Mouse (Mus musculus) Patski (cell line): ENCODE measurements around the gene E2f8. TPM values are rescaled to one million over a fixed set of nuclear protein-coding genes. Genes with fewer than 3 reads are reported as not detected.

Source experiments
- ATAC-seq: fragments of 100-300 bp; one replicate; pipeline ENCODE4 v1.8.0; 2021
- CTCF ChIA-PET: fragments of 350-600 bp; sonication (Branson Sonifier 250); formaldehyde crosslinking; loops from one replicate; lab custom pipeline; 2022; ENCODE audit warnings: inconsistent platforms; lab: Charles Lee
- POLR2A ChIA-PET: fragments of 350-600 bp; sonication (Branson Sonifier 250); formaldehyde crosslinking; loops from one replicate; lab custom pipeline; 2022; ENCODE audit warnings: antibody characterized with exemption, inconsistent platforms; lab: Charles Lee
- DNase-seq: peaks from one replicate; pipeline ENCODE4 v3.0.0-alpha.2; 2011; ENCODE audit warnings: low read depth, low spot score
- H3K27me3 ChIP-seq: fragments of 371-371 bp; one replicate; pipeline ENCODE4 v1.5.1; 2021
- CTCF ChIP-seq: fragments of 100-300 bp; IDR thresholded peaks from one replicate; pipeline ENCODE4 v1.5.1; 2021
- in situ Hi-C: fragments of 300-500 bp; cut with MboI; formaldehyde crosslinking; loops from 3 replicates; pipeline ENCODE4 v1.11.1; 2018; ENCODE audit warnings: low pct_unique_long_range_greater_than_20kb, mixed read lengths
- polyA plus RNA-seq: library from polyadenylated mRNA; unstranded; gene quantifications from one replicate; pipeline ENCODE4 v1.2.3, GENCODE M21; 2021

The E2f8 gene
- polyA plus RNA-seq, 1 experiment from 2014 or later: 8.7 TPM

GRCm38 (mm10) chr7:48843541-48843940, 37.9 kb downstream of the E2f8 start:
- H3K27me3 ChIP-seq: no peaks in the 10 kb centered on the region
- ATAC-seq (no peak), DNase-seq (no peak)
- no peak for TF ChIP-seq CTCF
- in situ Hi-C loops: no loop called here
- POLR2A ChIA-PET: no interaction called here
- CTCF ChIA-PET: interaction anchor here (1.0 kb wide), 1 partner anchor 9 kb away, joined by 3 read pairs; no protein-coding TSS in a partner anchor

GRCm38 (mm10) chr7:48842353-48842752, 39.0 kb downstream of the E2f8 start:
- ATAC-seq: no peak
- in situ Hi-C loops: no loop called here
- H3K27me3 ChIP-seq: no peaks in the 10 kb centered on the region
- CTCF ChIA-PET: no interaction called here
- TF ChIP-seq CTCF: no peak
- POLR2A ChIA-PET: no interaction called here
- DNase-seq: no peak

DNA sequence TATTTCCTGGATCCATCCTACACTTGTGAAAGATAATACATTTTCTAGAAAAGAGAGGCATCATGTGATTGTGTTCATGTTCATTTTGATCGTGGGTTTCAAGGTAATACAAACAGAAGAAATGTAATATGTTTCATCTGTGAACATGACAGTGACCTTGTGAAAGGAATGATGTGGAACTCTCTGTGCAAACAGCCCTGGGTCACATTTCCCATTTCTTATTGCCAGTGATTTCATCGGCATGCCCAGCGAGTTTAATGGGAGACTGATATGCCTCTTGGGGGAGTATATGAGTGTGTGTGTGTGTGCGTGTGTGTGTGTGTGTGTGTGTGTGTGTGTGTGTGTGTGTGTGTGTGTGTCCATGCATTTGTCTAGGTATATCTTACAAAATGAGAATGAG, 39.9 kb downstream of the E2f8 start:
- no peak for TF ChIP-seq CTCF
- H3K27me3 ChIP-seq: no peaks in the 10 kb centered on the region
- no peak for DNase-seq
- ATAC-seq: no peak
- POLR2A ChIA-PET: no interaction called here
- CTCF ChIA-PET: no interaction called here
- in situ Hi-C loops: no loop called here

GRCm38 (mm10) chr7:48840545-48840944, 40.9 kb downstream of the E2f8 start:
- in situ Hi-C loops: no loop called here
- no peak for DNase-seq
- no peak for TF ChIP-seq CTCF
- POLR2A ChIA-PET: no interaction called here
- CTCF ChIA-PET: interaction anchor here (1.1 to 1.7 kb wide), 3 partner anchors 11 to 12 kb away, joined by 3 read pairs; no protein-coding TSS in a partner anchor
- no peak for ATAC-seq
- H3K27me3 ChIP-seq: no peaks in the 10 kb centered on the region

- in situ Hi-C loops: no loop called here
- CTCF ChIA-PET: interaction anchor here (1.0 to 1.3 kb wide), 3 partner anchors 10 to 88 kb away, joined by 3 to 6 read pairs (median 3); no protein-coding TSS in a partner anchor
- DNase-seq (no peak), ATAC-seq (no peak)
- POLR2A ChIA-PET: no interaction called here
- no peaks in the 10 kb centered on the region for H3K27me3 ChIP-seq
- no peak for TF ChIP-seq CTCF
Measured at GRCm38 (mm10) chr7:48838434-48838833, 43.0 kb downstream of the E2f8 start.

GRCm38 (mm10) chr7:48836949-48837348, 44.4 kb downstream of the E2f8 start:
- no peak for TF ChIP-seq CTCF
- in situ Hi-C loops: no loop called here
- H3K27me3 ChIP-seq: no peaks in the 10 kb centered on the region
- ChIA-PET POLR2A (no interaction called here), CTCF (no interaction called here)
- ATAC-seq: no peak
- DNase-seq: no peak

- in situ Hi-C loops: no loop called here
- ATAC-seq (no peak), DNase-seq (no peak)
- POLR2A ChIA-PET: no interaction called here
- CTCF ChIA-PET: interaction anchor here (1.0 kb wide), 1 partner anchor 59 kb away, joined by 3 read pairs; no protein-coding TSS in a partner anchor
- H3K27me3 ChIP-seq: no peaks in the 10 kb centered on the region
- no peak for TF ChIP-seq CTCF
Measured at GRCm38 (mm10) chr7:48834989-48835626, 46.3 kb downstream of the E2f8 start.

DNA sequence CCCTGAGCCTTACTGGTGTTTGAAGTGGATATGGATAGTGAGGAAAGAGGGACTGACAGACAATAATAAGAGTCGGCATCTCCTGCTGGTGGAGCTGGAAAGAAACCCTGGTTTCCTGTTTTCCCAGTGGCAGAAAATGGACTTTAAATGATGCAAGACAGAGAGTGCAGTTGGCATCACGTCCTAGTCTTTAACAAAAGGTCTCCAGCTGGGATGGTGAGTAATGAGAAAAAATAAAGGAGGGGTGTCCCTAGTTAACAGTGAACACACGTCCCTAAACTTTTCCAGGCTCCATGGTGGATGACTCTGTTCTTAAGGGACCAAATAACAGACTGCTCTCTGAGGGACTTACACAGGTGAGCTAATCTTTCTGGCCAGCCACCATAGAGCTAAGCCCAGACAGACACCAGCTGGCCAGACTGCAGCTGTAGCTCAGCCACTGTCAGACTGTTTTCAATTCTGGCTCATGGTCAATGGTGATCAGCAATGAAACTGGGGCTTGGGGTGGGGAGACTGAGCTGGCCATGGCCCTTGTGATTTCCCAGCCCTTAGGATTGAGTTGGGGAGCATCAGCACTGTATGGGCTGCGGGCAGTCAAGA, 46.9 kb downstream of the E2f8 start:
- ATAC-seq (no peak), DNase-seq (no peak)
- CTCF ChIA-PET: interaction anchor here (1.0 kb wide), 2 partner anchors 12 to 60 kb away, joined by 3 to 4 read pairs; no protein-coding TSS in a partner anchor
- in situ Hi-C loops: no loop called here
- TF ChIP-seq CTCF: no peak
- H3K27me3 ChIP-seq: no peaks in the 10 kb centered on the region
- POLR2A ChIA-PET: no interaction called here

- ATAC-seq: no peak
- in situ Hi-C loops: no loop called here
Measured at GRCm38 (mm10) chr7:48832735-48833134, 48.7 kb downstream of the E2f8 start.

GRCm38 (mm10) chr7:48830395-48830794, 51.0 kb downstream of the E2f8 start:
- no peak for ATAC-seq
- no peaks in the 10 kb centered on the region for H3K27me3 ChIP-seq
- in situ Hi-C loops: no loop called here
- ChIA-PET CTCF (no interaction called here), POLR2A (no interaction called here)
- no peak for TF ChIP-seq CTCF
- DNase-seq: no peak

More at GRCm38 (mm10) chr7:48832735-48833134, 48.7 kb downstream of the E2f8 start:
- no peak for TF ChIP-seq CTCF
- H3K27me3 ChIP-seq: no peaks in the 10 kb centered on the region
- ChIA-PET POLR2A (no interaction called here), CTCF (interaction anchor here (1.0 to 1.1 kb wide), 3 partner anchors 22 to 41 kb away, joined by 3 to 4 read pairs (median 3); no protein-coding TSS in a partner anchor)
- no peak for DNase-seq
